Mouse (Mus musculus): Measurements from ENCODE around the gene Erbb3.

DNA sequence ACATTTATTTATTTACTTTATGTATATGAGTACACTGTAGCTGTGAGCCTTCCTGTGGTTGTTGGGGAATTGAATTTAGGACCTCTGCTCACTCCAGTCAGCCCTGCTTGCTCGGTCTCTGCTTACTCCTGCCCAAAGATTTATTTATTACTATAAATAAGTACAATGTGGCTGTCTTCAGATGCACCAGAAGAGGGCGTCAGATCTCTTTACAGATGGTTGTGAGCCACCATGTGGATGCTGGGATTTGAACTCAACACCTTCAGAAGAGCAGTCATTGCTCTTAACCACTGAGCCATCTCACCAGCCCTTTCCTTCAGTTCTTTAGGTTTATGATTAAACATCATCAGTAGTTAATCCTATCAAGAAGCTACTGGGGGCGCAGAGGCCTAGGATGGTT is 25.5 kb upstream of the Erbb3 start:
- TF ChIP-seq E2F4 (IDR thresholded peaks at IDR 0.05; ENCODE audit: borderline replicate concordance, low read depth, low read length) (no peak), EP300 (IDR thresholded peaks at IDR 0.05; ENCODE audit: low read depth in 1 of 2, low read length in 2 of 2) (no peak), NRF1 (IDR thresholded peaks at IDR 0.05; ENCODE audit: insufficient read depth, low read depth, low read length, poor library complexity, severe bottlenecking) (no peak), MAZ (IDR thresholded peaks at IDR 0.05; ENCODE audit: low read depth, low read length) (no peak), SMC3 (IDR thresholded peaks at IDR 0.05; ENCODE audit: low read depth, low read length) (peak; percentile 42), POLR2AphosphoS5 (IDR thresholded peaks at IDR 0.05; ENCODE audit: borderline replicate concordance, low read depth, low read length) (no peak), POLR2A (IDR thresholded peaks at IDR 0.05; ENCODE audit: control insufficient read depth in 1 of 2, insufficient read depth in 1 of 2, low read depth in 1 of 2, low read length in 2 of 2, poor library complexity in 1 of 2) (no peak), RCOR1 (IDR thresholded peaks at IDR 0.05; ENCODE audit: low read depth, low read length) (no peak), GATA1 (IDR thresholded peaks at IDR 0.05; ENCODE audit: low read depth, low read length) (no peak), TAL1 (IDR thresholded peaks at IDR 0.05; ENCODE audit: low read length) (no peak), CTCF (IDR thresholded peaks at IDR 0.05 in 2 of 3, conservative IDR thresholded peaks at IDR 0.05 in 1 of 3; ENCODE audit: control insufficient read depth in 1 of 3, insufficient read depth in 1 of 3, low read depth in 2 of 3, low read length in 3 of 3, poor library complexity in 1 of 3, severe bottlenecking in 1 of 3) (peak in 2 of 3 experiments; percentile 37 to 47; a peak in 4 of 6 replicates), POLR2AphosphoS2 (IDR thresholded peaks at IDR 0.05; ENCODE audit: low read length) (no peak), USF1 (IDR thresholded peaks at IDR 0.05; ENCODE audit: low read depth, low read length) (no peak)

Measured in MEL (cell line).